Mouse (Mus musculus): ENCODE measurements at regions not wholly inside any gene's neighbourhood (a gene's known extent, or its start where the extent isn't known, plus 50 kb on each side); places are given as distances from the start of the nearest gene placed in this dataset.

DNA sequence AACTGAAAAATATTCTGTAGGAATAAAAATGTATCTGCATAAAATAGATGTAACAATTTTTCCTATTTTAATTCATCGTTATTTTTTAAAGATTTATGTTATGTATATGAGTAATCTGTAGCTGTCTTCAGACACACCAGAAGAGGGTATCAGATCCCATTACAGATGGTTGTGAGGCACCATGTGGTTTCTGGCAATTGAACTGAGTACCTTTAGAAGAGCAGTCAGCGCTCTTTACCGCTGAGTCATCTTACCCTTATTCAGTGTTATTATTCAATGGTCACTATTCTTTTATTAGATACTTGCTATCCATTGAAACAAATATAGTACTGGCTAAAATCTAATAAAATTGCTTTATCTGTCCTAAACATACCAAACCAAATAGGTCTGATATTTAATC is 820.7 kb upstream of the Nrxn1 start:
- DNase-seq (ENCODE audit: low read depth), result peak; percentile 1

DNA sequence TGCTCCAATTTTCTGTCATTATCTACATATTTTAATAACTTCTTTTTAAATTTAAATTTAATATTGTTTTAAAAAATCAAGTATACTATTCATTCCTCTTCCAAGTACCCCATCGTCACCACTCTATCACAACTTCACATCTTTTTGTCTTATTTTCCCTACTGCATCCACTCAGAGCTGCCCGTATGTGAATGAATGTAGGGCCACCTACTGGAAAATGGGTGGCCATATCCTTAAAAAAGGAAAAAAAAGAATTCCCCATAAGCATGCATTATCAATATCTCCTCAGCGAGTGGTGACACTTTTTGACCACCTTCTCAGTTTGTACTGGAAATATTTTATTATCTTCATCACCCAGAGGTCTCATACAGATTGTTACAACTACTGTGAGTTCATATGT is 810.2 kb upstream of the Nrxn1 start:
- no peak for DNase-seq (ENCODE audit: low read depth)

- no peak for DNase-seq (ENCODE audit: low read depth)
Observed at GRCm38 (mm10) chr17:91875231-91875630, 782.4 kb upstream of the Nrxn1 start.

DNA sequence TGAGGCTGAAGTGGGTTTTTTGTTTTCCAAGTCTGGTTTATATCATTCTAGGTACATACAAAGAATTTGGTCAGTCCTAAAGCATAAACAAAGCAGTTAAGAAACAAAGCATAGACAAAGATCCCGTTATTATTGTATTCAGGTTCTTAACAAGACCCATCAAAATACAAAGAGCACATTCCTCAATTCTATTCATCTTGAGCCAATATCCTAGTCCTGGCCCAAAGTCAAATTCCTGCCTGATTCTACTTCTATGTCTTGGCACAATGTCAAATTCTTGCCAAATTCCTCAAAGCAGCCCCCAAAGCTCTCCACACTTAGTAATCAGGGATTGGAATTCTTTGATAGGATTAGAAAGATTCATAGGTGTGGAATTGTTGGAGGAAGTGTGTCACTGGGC is 769.3 kb upstream of the Nrxn1 start:
- DNase-seq (ENCODE audit: low read depth), result no peak
